Mouse (Mus musculus): ENCODE measurements around the gene Acvr2b. TPM values are rescaled to one million over a fixed set of nuclear protein-coding genes. Genes with fewer than 3 reads are reported as not detected.
A peak's percentile ranks its signal among the peaks of the same experiment; 100 is the strongest.

Gene Acvr2b
- polyA plus RNA-seq, 2 experiments = 7.9 to 18.9 TPM

- no peaks in the 10 kb centered on the region for H3K27me3 ChIP-seq (ENCODE audit: control insufficient read depth, insufficient read depth, low read length)
- ATAC-seq (ENCODE audit: low FRiP score, low read depth) = no peak
- H3K36me3 ChIP-seq (ENCODE audit: control insufficient read depth, insufficient read depth, low read length) = peaks cover 57% of the 10 kb centered on the region
- TF ChIP-seq POLR2A (IDR thresholded peaks at IDR 0.05; ENCODE audit: borderline replicate concordance, extremely low read depth, insufficient read depth, insufficient read length) = no peak
- H3K9ac ChIP-seq (ENCODE audit: low read depth, low read length, severe bottlenecking) = no peak overlapping the region
- WGBS = 86% methylated on average over 12 of the region's 12 CpGs
- H3K9me3 ChIP-seq (ENCODE audit: control insufficient read depth, low read length) = no peaks in the 10 kb centered on the region
- H3K4me2 ChIP-seq (replicated peaks; ENCODE audit: low read depth, low read length, severe bottlenecking) = no peak overlapping the region
- no peak overlapping the region for H3K4me3 ChIP-seq (replicated peaks; ENCODE audit: low read length)
- no peaks in the 10 kb centered on the region for H3K4me1 ChIP-seq (ENCODE audit: control insufficient read depth, insufficient read depth, low read length)
- no peak for DNase-seq (ENCODE audit: low spot score)
- H3K27ac ChIP-seq (replicated peaks; ENCODE audit: low read depth, low read length) = no peak overlapping the region
These were observed 36.1 kb downstream of the Acvr2b start for GRCm38 (mm10) chr9:119438065-119438464.

GRCm38 (mm10) chr9:119438498-119439000, 36.6 kb downstream of the Acvr2b start:
- ATAC-seq (ENCODE audit: low FRiP score, low read depth) = no peak
- no peak for TF ChIP-seq POLR2A (IDR thresholded peaks at IDR 0.05; ENCODE audit: borderline replicate concordance, extremely low read depth, insufficient read depth, insufficient read length)
- 88% methylated on average over 9 of the region's 9 CpGs for WGBS
- Histone ChIP-seq H3K4me3 (replicated peaks; ENCODE audit: low read length) (no peak overlapping the region), H3K4me2 (replicated peaks; ENCODE audit: low read depth, low read length, severe bottlenecking) (no peak overlapping the region), H3K27me3 (ENCODE audit: control insufficient read depth, insufficient read depth, low read length) (no peaks in the 10 kb centered on the region), H3K36me3 (ENCODE audit: control insufficient read depth, insufficient read depth, low read length) (peaks cover 53% of the 10 kb centered on the region), H3K4me1 (ENCODE audit: control insufficient read depth, insufficient read depth, low read length) (no peaks in the 10 kb centered on the region), H3K9me3 (ENCODE audit: control insufficient read depth, low read length) (no peaks in the 10 kb centered on the region), H3K9ac (ENCODE audit: low read depth, low read length, severe bottlenecking) (0 out of 2 replicates have a peak overlapping the region, but pooled peaks have one; percentile 28), H3K27ac (replicated peaks; ENCODE audit: low read depth, low read length) (no peak overlapping the region)
- no peak for DNase-seq (ENCODE audit: low spot score)

GRCm38 (mm10) chr9:119444738-119445429, 43.0 kb downstream of the Acvr2b start, which contains the start of gene Exog:
Exog (plus strand) TSS chr9:119444943.
- Histone ChIP-seq H3K4me3 (replicated peaks; ENCODE audit: low read length) (peak within 1 kb of the TSS; percentile 85), H3K36me3 (ENCODE audit: control insufficient read depth, insufficient read depth, low read length) (peaks cover 35% of the 10 kb centered on the region), H3K27me3 (ENCODE audit: control insufficient read depth, insufficient read depth, low read length) (no peaks in the 10 kb centered on the region), H3K4me1 (ENCODE audit: control insufficient read depth, insufficient read depth, low read length) (peaks cover 7% of the 10 kb centered on the region), H3K9ac (ENCODE audit: low read depth, low read length, severe bottlenecking) (peak within 1 kb of the TSS; percentile 89), H3K27ac (replicated peaks; ENCODE audit: low read depth, low read length) (peak within 1 kb of the TSS; percentile 90), H3K4me2 (replicated peaks; ENCODE audit: low read depth, low read length, severe bottlenecking) (peak within 1 kb of the TSS; percentile 66), H3K9me3 (ENCODE audit: control insufficient read depth, low read length) (no peaks in the 10 kb centered on the region)
- ATAC-seq (ENCODE audit: low FRiP score, low read depth) = peak; percentile 92
- TF ChIP-seq POLR2A (IDR thresholded peaks at IDR 0.05; ENCODE audit: borderline replicate concordance, extremely low read depth, insufficient read depth, insufficient read length) = peak; percentile 76; the same call in 1 of the 2 replicates
- DNase-seq (ENCODE audit: low spot score) = peak; percentile 96
- under 1% methylated on average over 52 of the region's 52 CpGs for WGBS

DNA sequence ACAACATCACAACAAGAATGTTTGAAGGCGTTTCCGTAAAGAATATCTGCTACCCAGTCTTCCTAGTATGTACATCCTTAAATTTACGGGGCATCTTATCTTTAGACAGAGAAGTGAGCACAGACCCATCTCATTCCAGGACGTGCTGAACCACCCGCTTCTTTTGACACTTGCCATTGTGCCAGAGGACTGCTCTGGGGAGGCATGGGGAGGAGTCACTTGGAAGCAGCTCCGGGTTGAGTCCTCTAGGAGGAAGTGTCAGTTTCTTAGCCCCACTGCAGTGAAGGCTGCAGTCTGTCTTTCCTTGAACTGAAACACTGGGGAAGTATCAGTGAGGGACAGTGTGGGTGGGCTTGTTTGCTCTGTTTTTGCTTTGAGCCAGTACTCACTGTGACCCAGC, 43.8 kb downstream of the Acvr2b start:
- peak overlapping the region; percentile 89 for H3K9ac ChIP-seq (ENCODE audit: low read depth, low read length, severe bottlenecking)
- H3K27ac ChIP-seq (replicated peaks; ENCODE audit: low read depth, low read length) = no peak overlapping the region
- 43% methylated on average over 6 of the region's 6 CpGs for WGBS
- H3K4me3 ChIP-seq (replicated peaks; ENCODE audit: low read length) = peak overlapping the region; percentile 85
- peaks cover 40% of the 10 kb centered on the region for H3K36me3 ChIP-seq (ENCODE audit: control insufficient read depth, insufficient read depth, low read length)
- ATAC-seq (ENCODE audit: low FRiP score, low read depth) = no peak
- H3K27me3 ChIP-seq (ENCODE audit: control insufficient read depth, insufficient read depth, low read length) = no peaks in the 10 kb centered on the region
- DNase-seq (ENCODE audit: low spot score) = no peak
- H3K9me3 ChIP-seq (ENCODE audit: control insufficient read depth, low read length) = no peaks in the 10 kb centered on the region
- peak overlapping the region; percentile 66 for H3K4me2 ChIP-seq (replicated peaks; ENCODE audit: low read depth, low read length, severe bottlenecking)
- TF ChIP-seq POLR2A (IDR thresholded peaks at IDR 0.05; ENCODE audit: borderline replicate concordance, extremely low read depth, insufficient read depth, insufficient read length) = no peak
- peaks cover 7% of the 10 kb centered on the region for H3K4me1 ChIP-seq (ENCODE audit: control insufficient read depth, insufficient read depth, low read length)

DNA sequence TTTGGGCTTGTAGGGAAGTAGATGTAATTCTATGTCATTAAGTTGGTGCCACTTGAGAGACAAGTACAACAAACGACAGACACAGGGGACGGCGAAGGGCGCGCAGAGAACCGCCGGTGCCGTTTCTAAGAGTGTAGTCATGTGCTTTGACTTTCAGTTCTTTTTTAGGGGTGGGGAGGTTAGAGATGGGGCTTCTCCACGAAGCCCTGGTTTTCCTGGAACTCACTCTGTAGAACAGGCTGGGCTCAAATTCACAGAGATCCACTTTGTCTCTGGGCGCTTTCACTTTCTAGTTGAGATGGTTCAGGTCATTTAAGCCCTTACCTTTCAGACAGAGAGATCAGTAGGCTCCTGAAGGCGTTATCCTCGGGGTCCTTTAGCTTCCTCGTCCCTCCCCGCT, 54.0 kb downstream of the Acvr2b start:
- 91% methylated on average over 14 of the region's 14 CpGs for WGBS
- no peaks in the 10 kb centered on the region for H3K27me3 ChIP-seq (ENCODE audit: control insufficient read depth, insufficient read depth, low read length)
- H3K9ac ChIP-seq (ENCODE audit: low read depth, low read length, severe bottlenecking) = no peak overlapping the region
- peaks cover 49% of the 10 kb centered on the region for H3K36me3 ChIP-seq (ENCODE audit: control insufficient read depth, insufficient read depth, low read length)
- ATAC-seq (ENCODE audit: low FRiP score, low read depth) (no peak), DNase-seq (ENCODE audit: low spot score) (no peak)
- no peak for TF ChIP-seq POLR2A (IDR thresholded peaks at IDR 0.05; ENCODE audit: borderline replicate concordance, extremely low read depth, insufficient read depth, insufficient read length)
- H3K4me3 ChIP-seq (replicated peaks; ENCODE audit: low read length) = no peak overlapping the region
- no peaks in the 10 kb centered on the region for H3K4me1 ChIP-seq (ENCODE audit: control insufficient read depth, insufficient read depth, low read length)
- H3K4me2 ChIP-seq (replicated peaks; ENCODE audit: low read depth, low read length, severe bottlenecking) = no peak overlapping the region
- H3K9me3 ChIP-seq (ENCODE audit: control insufficient read depth, low read length) = no peaks in the 10 kb centered on the region
- no peak overlapping the region for H3K27ac ChIP-seq (replicated peaks; ENCODE audit: low read depth, low read length)
